In the genomic region with DNA sequence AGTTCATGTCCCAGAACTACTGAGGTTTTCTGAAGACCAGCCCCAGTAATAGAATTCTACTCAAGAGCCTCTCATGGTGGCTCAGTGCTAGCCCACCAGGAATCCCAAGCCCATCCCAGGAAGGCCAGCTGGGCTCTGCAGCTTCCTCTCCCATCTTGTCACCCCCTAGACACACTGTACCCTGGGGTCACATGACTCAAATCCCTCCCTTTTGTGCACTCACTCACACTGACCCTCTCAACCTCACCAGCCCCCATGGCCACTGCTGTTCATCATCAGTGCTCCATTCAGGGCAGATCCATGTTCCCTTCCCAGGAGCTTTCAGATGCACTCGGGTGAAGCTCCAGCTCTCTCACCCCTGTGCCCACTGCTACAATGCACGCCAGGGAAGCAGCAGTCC, we compare ENCODE assay signal across 26 mouse cellular contexts. TPM values are rescaled to one million over a fixed set of nuclear protein-coding genes. Genes with fewer than 3 reads are reported as not detected.
DNase-seq lines count a peak whose midpoint lies in the region; ATAC-seq and TF ChIP-seq lines count a peak whose summit lies in the region.
"Had no signal": no experiment of that assay in that cellular context is flagged by ENCODE, and none has a peak within 500 bp of the region (broad histone marks: within the 10 kb centered on the region; RNA-seq: fewer than 3 reads in every experiment).

No protein-coding gene starts in this region.

- peaks cover 16% of the 10 kb centered on the region for H3K36me3 ChIP-seq in hindbrain, embryonic 13.5 days
- H3K36me3 ChIP-seq in hindbrain, embryonic 16.5 days (ENCODE audit: control insufficient read depth, insufficient read depth, low read length): no peaks in the 10 kb centered on the region
- H3K36me3 ChIP-seq in midbrain, embryonic 13.5 days: peaks cover 8% of the 10 kb centered on the region
- H3K36me3 ChIP-seq in midbrain, postnatal 0 days (ENCODE audit: insufficient read depth, low read length): peaks cover 15% of the 10 kb centered on the region
- H3K36me3 ChIP-seq in embryonic facial prominence, embryonic 10.5 days (replicated peaks): no peaks in the 10 kb centered on the region

- H3K9me3 ChIP-seq in hindbrain, embryonic 13.5 days: no peaks in the 10 kb centered on the region
- no peaks in the 10 kb centered on the region for H3K9me3 ChIP-seq in hindbrain, embryonic 16.5 days (ENCODE audit: control insufficient read depth, low read length)
- no peaks in the 10 kb centered on the region for H3K9me3 ChIP-seq in midbrain, embryonic 13.5 days
- H3K9me3 ChIP-seq in midbrain, postnatal 0 days (ENCODE audit: low read length): no peaks in the 10 kb centered on the region
- no peaks in the 10 kb centered on the region for H3K9me3 ChIP-seq in embryonic facial prominence, embryonic 10.5 days
- H3K9me3 ChIP-seq: embryonic facial prominence, embryonic 13.5 days; embryonic facial prominence, embryonic 15.5 days; forebrain, embryonic 13.5 days; G1E had no signal

- peaks cover 4% of the 10 kb centered on the region for H3K4me1 ChIP-seq in hindbrain, embryonic 13.5 days (replicated peaks)
- H3K4me1 ChIP-seq in hindbrain, embryonic 16.5 days (ENCODE audit: control insufficient read depth, insufficient read depth, low read depth, low read length): no peaks in the 10 kb centered on the region
- peaks cover 21% of the 10 kb centered on the region for H3K4me1 ChIP-seq in midbrain, embryonic 13.5 days (replicated peaks)
- no peaks in the 10 kb centered on the region for H3K4me1 ChIP-seq in midbrain, postnatal 0 days (ENCODE audit: insufficient read depth, low read length)
- peaks cover 6% of the 10 kb centered on the region for H3K4me1 ChIP-seq in embryonic facial prominence, embryonic 10.5 days
- H3K4me1 ChIP-seq: embryonic facial prominence, embryonic 13.5 days; embryonic facial prominence, embryonic 15.5 days; forebrain, embryonic 13.5 days had no signal

- DNase-seq in heart, adult 11 months: peak; percentile 51
- no peak for DNase-seq in heart, postnatal 25 days (ENCODE audit: low spot score)
- DNase-seq in midbrain, postnatal 0 days (ENCODE audit: low spot score): no peak
- no peak for DNase-seq in embryonic facial prominence, embryonic 10.5 days (ENCODE audit: low spot score)
- no peak for DNase-seq in retina, postnatal 1 day
- DNase-seq: adrenal gland, adult 8-10 months; adrenal gland, postnatal 14 days; adrenal gland, postnatal 36 days; cerebellum, adult 11-12 months; cerebellum, adult 2 months; cerebellum, adult 9-10 months; cerebellum, postnatal 10 days; cerebellum, postnatal 25 days had no signal

- H3K4me3 ChIP-seq in hindbrain, embryonic 13.5 days: no peak overlapping the region
- no peak overlapping the region for H3K4me3 ChIP-seq in hindbrain, embryonic 16.5 days (ENCODE audit: low read length)
- H3K4me3 ChIP-seq in midbrain, embryonic 13.5 days (replicated peaks): no peak overlapping the region
- H3K4me3 ChIP-seq in midbrain, postnatal 0 days (ENCODE audit: low read depth, low read length): no peak overlapping the region
- no peak overlapping the region for H3K4me3 ChIP-seq in embryonic facial prominence, embryonic 10.5 days
- H3K4me3 ChIP-seq: embryonic facial prominence, embryonic 13.5 days; embryonic facial prominence, embryonic 15.5 days; erythroblast, embryonic 14.5 days; forebrain, embryonic 13.5 days had no signal

- intact Hi-C loops in heart, postnatal 25 days (cut with DNase I): no loop called here

- no peak for TF ChIP-seq CTCF in midbrain, postnatal 0 days (IDR thresholded peaks at IDR 0.05)

- no peak overlapping the region for H3K27ac ChIP-seq in hindbrain, embryonic 13.5 days
- no peak overlapping the region for H3K27ac ChIP-seq in hindbrain, embryonic 16.5 days (ENCODE audit: low read depth, low read length)
- H3K27ac ChIP-seq in midbrain, embryonic 13.5 days: no peak overlapping the region
- no peak overlapping the region for H3K27ac ChIP-seq in midbrain, postnatal 0 days (ENCODE audit: low read depth, low read length)
- H3K27ac ChIP-seq in embryonic facial prominence, embryonic 10.5 days (replicated peaks): 0 out of 2 replicates have a peak overlapping the region, but pooled peaks have one; percentile 14
- H3K27ac ChIP-seq: embryonic facial prominence, embryonic 13.5 days; embryonic facial prominence, embryonic 15.5 days; forebrain, embryonic 13.5 days had no signal

- H3K27me3 ChIP-seq in hindbrain, embryonic 13.5 days: no peaks in the 10 kb centered on the region
- H3K27me3 ChIP-seq in hindbrain, embryonic 16.5 days (replicated peaks; ENCODE audit: control insufficient read depth, insufficient read depth, low read length): no peaks in the 10 kb centered on the region
- H3K27me3 ChIP-seq in midbrain, embryonic 13.5 days: no peaks in the 10 kb centered on the region
- H3K27me3 ChIP-seq in midbrain, postnatal 0 days (ENCODE audit: insufficient read depth, low read length): no peaks in the 10 kb centered on the region
- H3K27me3 ChIP-seq in embryonic facial prominence, embryonic 10.5 days (replicated peaks; ENCODE audit: low read depth, poor library complexity, severe bottlenecking): no peaks in the 10 kb centered on the region
- H3K27me3 ChIP-seq: CH12.LX; embryonic facial prominence, embryonic 13.5 days; embryonic facial prominence, embryonic 15.5 days; forebrain, embryonic 13.5 days; Patski had no signal

- peak overlapping the region; percentile 5; the same call in 1 of the 2 replicates for H3K9ac ChIP-seq in hindbrain, embryonic 13.5 days
- no peak overlapping the region for H3K9ac ChIP-seq in hindbrain, embryonic 16.5 days (ENCODE audit: low read depth, low read length)
- H3K9ac ChIP-seq in midbrain, embryonic 13.5 days (replicated peaks): no peak overlapping the region
- no peak overlapping the region for H3K9ac ChIP-seq in midbrain, postnatal 0 days (replicated peaks; ENCODE audit: low read length, poor library complexity, severe bottlenecking)
- H3K9ac ChIP-seq: embryonic facial prominence, embryonic 13.5 days; embryonic facial prominence, embryonic 15.5 days; forebrain, embryonic 13.5 days had no signal

- no peak overlapping the region for H3K4me2 ChIP-seq in hindbrain, embryonic 13.5 days
- no peak overlapping the region for H3K4me2 ChIP-seq in hindbrain, embryonic 16.5 days (ENCODE audit: low read length)
- no peak overlapping the region for H3K4me2 ChIP-seq in midbrain, embryonic 13.5 days (replicated peaks)
- H3K4me2 ChIP-seq in midbrain, postnatal 0 days (ENCODE audit: low read depth, low read length, poor library complexity, severe bottlenecking): no peak overlapping the region
- H3K4me2 ChIP-seq: embryonic facial prominence, embryonic 13.5 days; embryonic facial prominence, embryonic 15.5 days; forebrain, embryonic 13.5 days had no signal

- WGBS in hindbrain, embryonic 13.5 days: 59% methylated on average over 2 of the region's 2 CpGs
- WGBS in hindbrain, embryonic 16.5 days: 57% methylated on average over 2 of the region's 2 CpGs
- 51% methylated on average over 2 of the region's 2 CpGs for WGBS in midbrain, embryonic 13.5 days
- 50% methylated on average over 2 of the region's 2 CpGs for WGBS in midbrain, postnatal 0 days
- WGBS in embryonic facial prominence, embryonic 10.5 days: 74% methylated on average over 2 of the region's 2 CpGs

- no peak for ATAC-seq in hindbrain, embryonic 13.5 days (ENCODE audit: low FRiP score)
- no peak for ATAC-seq in hindbrain, embryonic 16.5 days
- ATAC-seq in midbrain, embryonic 13.5 days: 0 out of 2 replicates have a peak, but pooled peaks have one; percentile 20
- ATAC-seq in midbrain, postnatal 0 days (ENCODE audit: low FRiP score): no peak
- ATAC-seq: activated CD4-positive, CD25-positive, alpha-beta regulatory T cell, adult 4 months; CD4-positive, CD25-positive, alpha-beta regulatory T cell, adult 4 months; forebrain, embryonic 13.5 days; forebrain, embryonic 16.5 days; Patski had no signal

RNA-seq across cellular contexts. Expression of a gene that starts 20.8 kb away (rescaled TPM):
- 10 to 100 TPM; 10.1 to 13.5 TPM for total RNA-seq in heart, postnatal 25 days (2021)
- 125 and 126 TPM in 2 replicates for polyA plus RNA-seq in hindbrain, embryonic 13.5 days (2015; fragmentation: Nextera tagmentation; extraction: Ambion mirVana)
- polyA plus RNA-seq in hindbrain, embryonic 16.5 days (2015; fragmentation: Nextera tagmentation; extraction: Ambion mirVana): 185 and 201 TPM in 2 replicates
- polyA plus RNA-seq in midbrain, embryonic 13.5 days (2015; fragmentation: Nextera tagmentation; extraction: Ambion mirVana): 121 and 126 TPM in 2 replicates
- total RNA-seq in midbrain, postnatal 0 days (2014; rRNA removed): 168 and 192 TPM in 2 replicates
- polyA plus RNA-seq in midbrain, postnatal 0 days (2015; fragmentation: Nextera tagmentation; extraction: Ambion mirVana): 182 and 217 TPM in 2 replicates
- polyA plus RNA-seq in embryonic facial prominence, embryonic 10.5 days (2016; fragmentation: Nextera tagmentation; extraction: Ambion mirVana): 66.8 and 74.1 TPM in 2 replicates
